Mouse (Mus musculus): Measurements from ENCODE around the gene Dctd. TPM values are rescaled to one million over a fixed set of nuclear protein-coding genes. Genes with fewer than 3 reads are reported as not detected.
"Not testable (repeated sequence)": the region's sequence is repeated elsewhere in the genome, so short reads cannot be mapped to it uniquely, and the experiment has no call there.

Gene Dctd
- polyA plus RNA-seq, 1 experiment from 2014 or later = 43.3 TPM

GRCm38 (mm10) chr8:48153360-48154121 is 54.6 kb downstream of the Dctd start:
- WGBS (ENCODE audit: insufficient replicate concordance) = 38% methylated on average over 15 of the region's 15 CpGs
- no peak overlapping the region for H3K9ac ChIP-seq (ENCODE audit: low read depth, low read length)
- no peak for ATAC-seq (replicated peaks; ENCODE audit: insufficient number of reproducible peaks, low FRiP score, low TSS enrichment)
- no peaks in the 10 kb centered on the region for H3K27me3 ChIP-seq (ENCODE audit: control insufficient read depth, insufficient read depth, low read length)
- H3K4me2 ChIP-seq = peak overlapping the region; percentile 47
- H3K27ac ChIP-seq (ENCODE audit: low read depth, low read length) = no peak overlapping the region
- no peak overlapping the region for H3K4me3 ChIP-seq (ENCODE audit: low read depth, low read length)
- no peaks in the 10 kb centered on the region for H3K36me3 ChIP-seq (ENCODE audit: control insufficient read depth, insufficient read depth, low read length)
- H3K4me1 ChIP-seq (ENCODE audit: control insufficient read depth, insufficient read depth, low read length) = no peaks in the 10 kb centered on the region
- no peaks in the 10 kb centered on the region for H3K9me3 ChIP-seq (replicated peaks; ENCODE audit: control insufficient read depth, low read length)

- WGBS (ENCODE audit: insufficient replicate concordance) = 26% methylated on average over 10 of the region's 10 CpGs
- H3K27me3 ChIP-seq (ENCODE audit: control insufficient read depth, insufficient read depth, low read length) = no peaks in the 10 kb centered on the region
- H3K27ac ChIP-seq (ENCODE audit: low read depth, low read length) = no peak overlapping the region
- ATAC-seq (replicated peaks; ENCODE audit: insufficient number of reproducible peaks, low FRiP score, low TSS enrichment) = no peak
- no peaks in the 10 kb centered on the region for H3K9me3 ChIP-seq (replicated peaks; ENCODE audit: control insufficient read depth, low read length)
- H3K4me3 ChIP-seq (ENCODE audit: low read depth, low read length) = no peak overlapping the region
- H3K9ac ChIP-seq (ENCODE audit: low read depth, low read length) = no peak overlapping the region
- H3K36me3 ChIP-seq (ENCODE audit: control insufficient read depth, insufficient read depth, low read length) = no peaks in the 10 kb centered on the region
- H3K4me1 ChIP-seq (ENCODE audit: control insufficient read depth, insufficient read depth, low read length) = no peaks in the 10 kb centered on the region
- H3K4me2 ChIP-seq = no peak overlapping the region
Observed at GRCm38 (mm10) chr8:48157718-48158117, 58.8 kb downstream of the Dctd start.

- Histone ChIP-seq H3K36me3 (ENCODE audit: control insufficient read depth, insufficient read depth, low read length) (no peaks in the 10 kb centered on the region), H3K9me3 (replicated peaks; ENCODE audit: control insufficient read depth, low read length) (no peaks in the 10 kb centered on the region), H3K27me3 (ENCODE audit: control insufficient read depth, insufficient read depth, low read length) (no peaks in the 10 kb centered on the region), H3K27ac (ENCODE audit: low read depth, low read length) (no peak overlapping the region), H3K4me1 (ENCODE audit: control insufficient read depth, insufficient read depth, low read length) (no peaks in the 10 kb centered on the region), H3K4me3 (ENCODE audit: low read depth, low read length) (no peak overlapping the region), H3K4me2 (no peak overlapping the region), H3K9ac (ENCODE audit: low read depth, low read length) (no peak overlapping the region)
- no peak for ATAC-seq (replicated peaks; ENCODE audit: insufficient number of reproducible peaks, low FRiP score, low TSS enrichment)
- 72% methylated on average over 15 of the region's 15 CpGs for WGBS (ENCODE audit: insufficient replicate concordance)
Observed at GRCm38 (mm10) chr8:48158560-48159217, 59.8 kb downstream of the Dctd start.

GRCm38 (mm10) chr8:48177406-48177805 is 78.5 kb downstream of the Dctd start:
- no peak for ATAC-seq (replicated peaks; ENCODE audit: insufficient number of reproducible peaks, low FRiP score, low TSS enrichment)
- H3K27ac ChIP-seq (ENCODE audit: low read depth, low read length) = no peak overlapping the region
- no peak overlapping the region for H3K4me2 ChIP-seq
- no peaks in the 10 kb centered on the region for H3K4me1 ChIP-seq (ENCODE audit: control insufficient read depth, insufficient read depth, low read length)
- no peaks in the 10 kb centered on the region for H3K36me3 ChIP-seq (ENCODE audit: control insufficient read depth, insufficient read depth, low read length)
- no peak overlapping the region for H3K9ac ChIP-seq (ENCODE audit: low read depth, low read length)
- H3K27me3 ChIP-seq (ENCODE audit: control insufficient read depth, insufficient read depth, low read length) = no peaks in the 10 kb centered on the region
- WGBS (ENCODE audit: insufficient replicate concordance) = 69% methylated on average over 4 of the region's 4 CpGs
- H3K9me3 ChIP-seq (replicated peaks; ENCODE audit: control insufficient read depth, low read length) = no peaks in the 10 kb centered on the region; the same call in 1 of the 2 replicates
- no peak overlapping the region for H3K4me3 ChIP-seq (ENCODE audit: low read depth, low read length)

- Histone ChIP-seq H3K9ac (ENCODE audit: low read depth, low read length) (no peak overlapping the region), H3K36me3 (ENCODE audit: control insufficient read depth, insufficient read depth, low read length) (no peaks in the 10 kb centered on the region), H3K27me3 (ENCODE audit: control insufficient read depth, insufficient read depth, low read length) (no peaks in the 10 kb centered on the region), H3K4me1 (ENCODE audit: control insufficient read depth, insufficient read depth, low read length) (no peaks in the 10 kb centered on the region), H3K9me3 (replicated peaks; ENCODE audit: control insufficient read depth, low read length) (no peaks in the 10 kb centered on the region; the same call in 1 of the 2 replicates), H3K4me2 (no peak overlapping the region), H3K27ac (ENCODE audit: low read depth, low read length) (no peak overlapping the region), H3K4me3 (ENCODE audit: low read depth, low read length) (no peak overlapping the region)
- ATAC-seq (replicated peaks; ENCODE audit: insufficient number of reproducible peaks, low FRiP score, low TSS enrichment) = no peak
- 82% methylated on average over 1 of the region's 1 CpGs for WGBS (ENCODE audit: insufficient replicate concordance)
Observed at GRCm38 (mm10) chr8:48177876-48178275, 79.0 kb downstream of the Dctd start.

- Histone ChIP-seq H3K27ac (ENCODE audit: low read depth, low read length) (no peak overlapping the region), H3K4me3 (ENCODE audit: low read depth, low read length) (no peak overlapping the region), H3K36me3 (ENCODE audit: control insufficient read depth, insufficient read depth, low read length) (no peaks in the 10 kb centered on the region), H3K4me1 (ENCODE audit: control insufficient read depth, insufficient read depth, low read length) (no peaks in the 10 kb centered on the region), H3K9ac (ENCODE audit: low read depth, low read length) (no peak overlapping the region), H3K9me3 (replicated peaks; ENCODE audit: control insufficient read depth, low read length) (no peaks in the 10 kb centered on the region; the same call in 1 of the 2 replicates), H3K27me3 (ENCODE audit: control insufficient read depth, insufficient read depth, low read length) (no peaks in the 10 kb centered on the region), H3K4me2 (no peak overlapping the region)
- 84% methylated on average over 4 of the region's 4 CpGs for WGBS (ENCODE audit: insufficient replicate concordance)
- ATAC-seq (replicated peaks; ENCODE audit: insufficient number of reproducible peaks, low FRiP score, low TSS enrichment) = no peak
Observed at GRCm38 (mm10) chr8:48178993-48179392, 80.1 kb downstream of the Dctd start.

GRCm38 (mm10) chr8:48180146-48180545 is 81.3 kb downstream of the Dctd start:
- not testable (repeated sequence) for H3K4me3 ChIP-seq (ENCODE audit: low read depth, low read length); ATAC-seq (replicated peaks; ENCODE audit: insufficient number of reproducible peaks, low FRiP score, low TSS enrichment); H3K4me1 ChIP-seq (ENCODE audit: control insufficient read depth, insufficient read depth, low read length)

GRCm38 (mm10) chr8:48181000-48181399 is 82.1 kb downstream of the Dctd start:
- H3K27ac ChIP-seq (ENCODE audit: low read depth, low read length) = no peak overlapping the region
- no peaks in the 10 kb centered on the region for H3K27me3 ChIP-seq (ENCODE audit: control insufficient read depth, insufficient read depth, low read length)
- H3K9me3 ChIP-seq (replicated peaks; ENCODE audit: control insufficient read depth, low read length) = no peaks in the 10 kb centered on the region; the same call in 1 of the 2 replicates
- no peak overlapping the region for H3K9ac ChIP-seq (ENCODE audit: low read depth, low read length)
- no peak overlapping the region for H3K4me2 ChIP-seq
- WGBS (ENCODE audit: insufficient replicate concordance) = 88% methylated on average over 3 of the region's 3 CpGs
- no peak overlapping the region for H3K4me3 ChIP-seq (ENCODE audit: low read depth, low read length)
- H3K36me3 ChIP-seq (ENCODE audit: control insufficient read depth, insufficient read depth, low read length) = no peaks in the 10 kb centered on the region
- H3K4me1 ChIP-seq (ENCODE audit: control insufficient read depth, insufficient read depth, low read length) = no peaks in the 10 kb centered on the region
- ATAC-seq (replicated peaks; ENCODE audit: insufficient number of reproducible peaks, low FRiP score, low TSS enrichment) = no peak; the same call in 1 of the 2 replicates

More at GRCm38 (mm10) chr8:48180146-48180545, 81.3 kb downstream of the Dctd start:
- H3K9ac ChIP-seq (ENCODE audit: low read depth, low read length); H3K4me2 ChIP-seq; H3K27ac ChIP-seq (ENCODE audit: low read depth, low read length); H3K27me3 ChIP-seq (ENCODE audit: control insufficient read depth, insufficient read depth, low read length); H3K9me3 ChIP-seq (replicated peaks; ENCODE audit: control insufficient read depth, low read length); H3K36me3 ChIP-seq (ENCODE audit: control insufficient read depth, insufficient read depth, low read length): not testable (repeated sequence)
- WGBS (ENCODE audit: insufficient replicate concordance) = 78% methylated on average over 9 of the region's 9 CpGs
